Mouse (Mus musculus): ENCODE measurements around the gene Sorbs1. TPM values are rescaled to one million over a fixed set of nuclear protein-coding genes. Genes with fewer than 3 reads are reported as not detected.

The Sorbs1 gene
- total and polyA plus RNA-seq, 2 experiments from 2014 or later, result 140 to 153 TPM

DNA sequence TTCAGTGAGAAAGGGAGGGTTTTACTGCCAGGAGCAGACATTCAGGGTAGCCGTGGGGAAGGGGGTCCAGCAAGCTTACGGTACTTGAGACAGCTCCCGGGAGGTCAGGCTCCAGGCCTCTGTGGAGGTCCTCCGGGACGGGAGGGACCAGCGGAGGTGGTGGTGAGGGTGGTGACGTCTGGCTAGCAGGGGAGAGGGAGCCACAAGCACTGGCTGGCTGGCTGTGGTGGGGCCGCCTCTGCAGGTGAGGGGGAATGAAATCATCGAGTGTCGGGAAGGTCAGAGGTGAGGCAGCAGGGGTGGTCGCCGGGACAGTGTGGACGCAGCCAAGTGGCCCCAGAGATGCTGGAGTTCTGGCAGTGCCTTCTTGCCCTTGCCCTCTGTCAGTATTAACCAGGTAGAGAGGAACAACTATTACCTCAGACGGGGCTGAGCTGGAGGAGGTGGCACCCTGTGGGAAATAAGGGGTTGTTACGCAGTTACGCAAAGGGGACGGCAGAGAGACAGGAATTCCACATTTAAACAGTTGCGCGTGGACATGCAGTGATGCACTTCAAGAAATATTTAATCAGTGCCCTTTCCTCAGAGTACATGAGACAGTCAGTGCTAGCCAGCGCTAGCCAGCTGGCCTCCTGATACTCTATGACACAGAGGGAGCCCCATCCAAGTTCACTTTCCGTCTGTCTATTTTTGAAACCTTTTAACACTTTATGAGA is 136.9 kb downstream of the Sorbs1 start:
- Histone ChIP-seq H3K4me1 (ENCODE audit: control insufficient read depth, insufficient read depth) (peaks cover 38% of the 10 kb centered on the region), H3K27ac (ENCODE audit: low read depth) (peak overlapping the region; percentile 99), H3K4me3 (ENCODE audit: low read depth, low read length) (peak overlapping the region; percentile 34), H3K9me3 (replicated peaks; ENCODE audit: control insufficient read depth, low read length) (no peaks in the 10 kb centered on the region), H3K27me3 (ENCODE audit: control insufficient read depth, insufficient read depth, low read length) (no peaks in the 10 kb centered on the region), H3K4me2 (ENCODE audit: low read depth, low read length) (peak overlapping the region; percentile 56), H3K9ac (replicated peaks; ENCODE audit: low read depth, low read length) (peak overlapping the region; percentile 61), H3K36me3 (replicated peaks; ENCODE audit: control insufficient read depth, insufficient read depth, low read length) (peaks cover 39% of the 10 kb centered on the region)
- peak; percentile 89 for ATAC-seq (ENCODE audit: insufficient read depth, low read depth)
- no peak for TF ChIP-seq CTCF (IDR thresholded peaks at IDR 0.05; ENCODE audit: low read depth)
- TF ChIP-seq EP300 (IDR thresholded peaks at IDR 0.05; ENCODE audit: low read depth), result peak; percentile 29; the same call in 1 of the 2 replicates
- WGBS, result 31% methylated on average over 21 of the region's 21 CpGs
- peak; percentile 92 for DNase-seq (ENCODE audit: low spot score)

DNA sequence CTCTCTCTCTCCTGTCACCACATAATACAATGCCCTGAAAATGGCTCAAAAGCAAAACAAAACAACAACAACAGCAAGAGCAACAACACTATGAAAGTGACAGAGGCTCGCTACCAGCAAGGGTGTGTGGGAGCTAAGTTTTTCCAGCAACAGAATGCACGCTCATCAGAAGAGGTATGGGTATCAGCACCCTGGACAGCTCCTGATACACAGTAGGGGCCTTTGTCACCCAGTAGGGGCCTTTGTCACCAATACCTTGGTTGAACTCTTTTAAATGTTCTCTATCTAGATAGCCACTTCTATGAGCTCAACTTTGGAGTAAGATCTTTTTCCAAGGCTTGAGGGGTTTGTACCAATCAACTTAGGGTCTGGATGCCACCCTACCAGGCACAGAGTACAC is 138.9 kb downstream of the Sorbs1 start:
- 91% methylated on average over 2 of the region's 2 CpGs for WGBS
- 0 out of 2 replicates have a peak overlapping the region, but pooled peaks have one; percentile 99 for H3K27ac ChIP-seq (ENCODE audit: low read depth)
- no peak for DNase-seq (ENCODE audit: low spot score)

DNA sequence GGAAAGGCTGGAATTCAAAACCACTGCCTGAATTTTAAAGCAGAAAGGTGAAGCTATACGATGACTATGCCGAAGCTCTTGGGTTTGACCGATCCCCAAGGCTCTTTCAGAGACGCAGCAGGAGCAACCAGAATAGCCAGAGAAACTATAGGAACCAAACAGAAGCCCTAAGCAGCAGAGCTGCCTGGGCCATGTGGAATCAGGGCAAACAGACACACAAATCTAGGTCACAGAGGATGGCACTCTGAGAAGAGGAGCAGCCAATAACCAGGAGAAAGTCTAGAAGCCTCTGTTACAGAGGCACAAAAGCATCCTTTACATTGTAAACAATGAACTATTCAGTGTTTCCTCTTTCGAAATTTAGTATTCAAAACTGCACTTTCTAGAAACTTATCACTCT is 140.9 kb downstream of the Sorbs1 start:
- H3K36me3 ChIP-seq (replicated peaks; ENCODE audit: control insufficient read depth, insufficient read depth, low read length), result peaks cover 44% of the 10 kb centered on the region
- H3K4me3 ChIP-seq (ENCODE audit: low read depth, low read length), result no peak overlapping the region
- H3K27ac ChIP-seq (ENCODE audit: low read depth), result peak overlapping the region; percentile 97; the same call in 1 of the 2 replicates
- no peaks in the 10 kb centered on the region for H3K27me3 ChIP-seq (ENCODE audit: control insufficient read depth, insufficient read depth, low read length)
- no peaks in the 10 kb centered on the region for H3K9me3 ChIP-seq (replicated peaks; ENCODE audit: control insufficient read depth, low read length)
- ATAC-seq (ENCODE audit: insufficient read depth, low read depth) (no peak), DNase-seq (ENCODE audit: low spot score) (no peak)
- H3K4me2 ChIP-seq (ENCODE audit: low read depth, low read length), result no peak overlapping the region
- no peak overlapping the region for H3K9ac ChIP-seq (replicated peaks; ENCODE audit: low read depth, low read length)
- peaks cover 53% of the 10 kb centered on the region for H3K4me1 ChIP-seq (ENCODE audit: control insufficient read depth, insufficient read depth)
- WGBS, result 92% methylated on average over 5 of the region's 5 CpGs
- no peak for TF ChIP-seq CTCF (IDR thresholded peaks at IDR 0.05; ENCODE audit: low read depth)
- no peak for TF ChIP-seq EP300 (IDR thresholded peaks at IDR 0.05; ENCODE audit: low read depth)

More for the DNA sequence above, 138.9 kb downstream of the Sorbs1 start:
- Histone ChIP-seq H3K9me3 (replicated peaks; ENCODE audit: control insufficient read depth, low read length) (no peaks in the 10 kb centered on the region), H3K4me3 (ENCODE audit: low read depth, low read length) (no peak overlapping the region), H3K4me2 (ENCODE audit: low read depth, low read length) (peak overlapping the region; percentile 56), H3K4me1 (ENCODE audit: control insufficient read depth, insufficient read depth) (peaks cover 41% of the 10 kb centered on the region), H3K9ac (replicated peaks; ENCODE audit: low read depth, low read length) (no peak overlapping the region), H3K36me3 (replicated peaks; ENCODE audit: control insufficient read depth, insufficient read depth, low read length) (peaks cover 35% of the 10 kb centered on the region), H3K27me3 (ENCODE audit: control insufficient read depth, insufficient read depth, low read length) (no peaks in the 10 kb centered on the region)
- TF ChIP-seq EP300 (IDR thresholded peaks at IDR 0.05; ENCODE audit: low read depth) (no peak), CTCF (IDR thresholded peaks at IDR 0.05; ENCODE audit: low read depth) (no peak; the same call in 1 of the 2 replicates)
- no peak for ATAC-seq (ENCODE audit: insufficient read depth, low read depth)

DNA sequence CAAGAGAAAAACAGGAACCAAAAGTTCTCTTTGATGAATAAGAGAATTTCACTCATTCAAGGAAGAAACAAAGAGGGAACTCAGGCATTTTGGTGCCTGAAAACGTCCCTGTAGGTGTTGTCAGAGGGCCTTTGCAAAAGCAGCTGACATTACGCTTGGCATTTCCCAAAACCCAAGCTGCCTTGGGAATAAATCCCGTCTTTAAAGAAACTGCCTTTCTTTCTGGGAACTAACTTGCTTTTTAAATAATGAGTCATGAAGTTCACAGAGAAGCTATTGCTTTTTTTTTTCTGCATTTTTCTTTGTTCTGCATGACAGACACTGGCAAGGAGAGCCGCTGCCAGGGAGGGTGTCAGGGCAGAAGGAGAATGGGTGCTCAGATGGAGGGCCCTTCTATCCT is 141.7 kb downstream of the Sorbs1 start:
- H3K4me3 ChIP-seq (ENCODE audit: low read depth, low read length), result no peak overlapping the region
- no peak for TF ChIP-seq CTCF (IDR thresholded peaks at IDR 0.05; ENCODE audit: low read depth)
- TF ChIP-seq EP300 (IDR thresholded peaks at IDR 0.05; ENCODE audit: low read depth), result no peak
- WGBS, result 78% methylated on average over 4 of the region's 4 CpGs
- no peak overlapping the region for H3K4me2 ChIP-seq (ENCODE audit: low read depth, low read length)
- peaks cover 50% of the 10 kb centered on the region for H3K36me3 ChIP-seq (replicated peaks; ENCODE audit: control insufficient read depth, insufficient read depth, low read length)
- ATAC-seq (ENCODE audit: insufficient read depth, low read depth) (no peak), DNase-seq (ENCODE audit: low spot score) (no peak)
- peaks cover 58% of the 10 kb centered on the region for H3K4me1 ChIP-seq (ENCODE audit: control insufficient read depth, insufficient read depth)
- no peak overlapping the region for H3K9ac ChIP-seq (replicated peaks; ENCODE audit: low read depth, low read length)
- H3K27ac ChIP-seq (ENCODE audit: low read depth), result peak overlapping the region; percentile 97
- H3K9me3 ChIP-seq (replicated peaks; ENCODE audit: control insufficient read depth, low read length), result no peaks in the 10 kb centered on the region
- H3K27me3 ChIP-seq (ENCODE audit: control insufficient read depth, insufficient read depth, low read length), result no peaks in the 10 kb centered on the region

DNA sequence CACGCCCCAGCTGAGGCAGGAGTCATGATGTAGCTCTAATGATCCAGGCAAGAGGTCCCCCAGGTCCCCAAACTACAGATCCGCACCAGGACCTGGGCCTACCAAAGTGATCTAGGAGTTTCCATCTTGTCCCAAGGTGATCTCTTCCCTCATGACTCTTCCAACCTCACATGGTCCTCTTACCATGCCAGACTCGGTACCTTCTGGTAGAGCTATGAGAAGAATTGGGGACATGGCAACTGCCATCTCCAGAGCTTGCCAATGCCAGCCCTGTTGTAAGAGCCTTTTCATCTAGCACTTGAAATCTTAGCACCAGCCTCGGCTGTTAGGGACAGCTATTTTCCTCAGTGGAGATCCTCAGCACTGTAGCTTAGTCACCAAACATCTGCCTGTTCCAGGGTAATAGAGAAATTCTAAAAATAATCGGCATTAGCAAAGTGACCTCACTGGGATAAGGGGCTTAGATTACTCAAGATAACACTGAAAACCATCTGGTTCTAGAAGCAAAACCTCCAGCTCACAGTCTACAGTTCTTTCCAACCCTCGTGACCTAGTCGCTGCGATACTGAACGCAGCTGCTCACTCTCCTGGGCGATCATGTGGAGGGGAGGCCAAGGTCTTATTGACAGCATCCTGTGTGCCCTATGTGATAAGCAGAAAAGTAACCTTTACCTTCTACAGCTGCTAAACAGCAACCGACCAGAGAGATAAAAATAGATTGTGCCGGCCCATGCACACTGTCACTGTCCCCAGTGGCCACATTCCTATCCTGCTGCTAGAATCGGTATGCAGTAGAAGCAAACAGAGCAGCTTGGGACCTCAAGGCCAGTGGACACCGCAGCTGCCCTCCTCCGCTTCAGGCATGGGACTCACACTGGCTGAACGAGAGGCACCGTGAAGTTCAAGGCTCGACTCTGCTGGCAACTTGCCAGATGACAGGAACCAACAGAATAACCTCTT is 143.4 kb downstream of the Sorbs1 start:
- no peaks in the 10 kb centered on the region for H3K27me3 ChIP-seq (ENCODE audit: control insufficient read depth, insufficient read depth, low read length)
- 0 out of 2 replicates have a peak overlapping the region, but pooled peaks have one; percentile 6 for H3K9ac ChIP-seq (replicated peaks; ENCODE audit: low read depth, low read length)
- DNase-seq (ENCODE audit: low spot score) (peak; percentile 95), ATAC-seq (ENCODE audit: insufficient read depth, low read depth) (peak; percentile 83)
- H3K4me1 ChIP-seq (ENCODE audit: control insufficient read depth, insufficient read depth), result peaks cover 61% of the 10 kb centered on the region
- no peak overlapping the region for H3K4me2 ChIP-seq (ENCODE audit: low read depth, low read length)
- 18% methylated on average over 18 of the region's 18 CpGs for WGBS
- H3K4me3 ChIP-seq (ENCODE audit: low read depth, low read length), result no peak overlapping the region
- TF ChIP-seq CTCF (IDR thresholded peaks at IDR 0.05; ENCODE audit: low read depth) (peak; percentile 58), EP300 (IDR thresholded peaks at IDR 0.05; ENCODE audit: low read depth) (peak; percentile 99)
- H3K27ac ChIP-seq (ENCODE audit: low read depth), result peak overlapping the region; percentile 97
- no peaks in the 10 kb centered on the region for H3K9me3 ChIP-seq (replicated peaks; ENCODE audit: control insufficient read depth, low read length)
- H3K36me3 ChIP-seq (replicated peaks; ENCODE audit: control insufficient read depth, insufficient read depth, low read length), result peaks cover 54% of the 10 kb centered on the region
